Mouse (Mus musculus): Measurements from ENCODE around the gene Pbx3.
A peak's percentile ranks its signal among the peaks of the same experiment; 100 is the strongest.

Pbx3 gene

GRCm38 (mm10) chr2:34221477-34221876, 151.5 kb downstream of the Pbx3 start:
- DNase-seq (ENCODE audit: low read depth), result no peak

- DNase-seq (ENCODE audit: low read depth), result no peak
These were observed 153.8 kb downstream of the Pbx3 start for GRCm38 (mm10) chr2:34219150-34219549.

- DNase-seq (ENCODE audit: low read depth), result no peak
These were observed 155.3 kb downstream of the Pbx3 start for GRCm38 (mm10) chr2:34217596-34217995.

- no peak for DNase-seq (ENCODE audit: low read depth)
These were observed 157.4 kb downstream of the Pbx3 start for GRCm38 (mm10) chr2:34215496-34215895.

- no peak for DNase-seq (ENCODE audit: low read depth)
These were observed 160.5 kb downstream of the Pbx3 start for GRCm38 (mm10) chr2:34212418-34212817.

GRCm38 (mm10) chr2:34204797-34205196, 168.1 kb downstream of the Pbx3 start:
- DNase-seq (ENCODE audit: low read depth), result no peak

GRCm38 (mm10) chr2:34204325-34204724, 168.6 kb downstream of the Pbx3 start:
- no peak for DNase-seq (ENCODE audit: low read depth)

- no peak for DNase-seq (ENCODE audit: low read depth)
These were observed 178.8 kb downstream of the Pbx3 start for GRCm38 (mm10) chr2:34193870-34194820.

- DNase-seq (ENCODE audit: low read depth), result no peak
These were observed 179.7 kb downstream of the Pbx3 start for GRCm38 (mm10) chr2:34193276-34193675.

- no peak for DNase-seq (ENCODE audit: low read depth)
These were observed 185.6 kb downstream of the Pbx3 start for GRCm38 (mm10) chr2:34187366-34187765.

- DNase-seq (ENCODE audit: low read depth), result no peak
These were observed 191.3 kb downstream of the Pbx3 start for GRCm38 (mm10) chr2:34181600-34181999.

- DNase-seq (ENCODE audit: low read depth), result no peak
These were observed 193.6 kb downstream of the Pbx3 start for GRCm38 (mm10) chr2:34179299-34179698.

- DNase-seq (ENCODE audit: low read depth), result no peak
These were observed 194.3 kb downstream of the Pbx3 start for GRCm38 (mm10) chr2:34178653-34179052.

GRCm38 (mm10) chr2:34170424-34170823, 202.5 kb downstream of the Pbx3 start:
- no peak for DNase-seq (ENCODE audit: low read depth)

- DNase-seq (ENCODE audit: low read depth), result no peak
These were observed 203.3 kb downstream of the Pbx3 start for GRCm38 (mm10) chr2:34169626-34170025.

- no peak for DNase-seq (ENCODE audit: low read depth)
These were observed 204.8 kb downstream of the Pbx3 start for GRCm38 (mm10) chr2:34168191-34168590.

GRCm38 (mm10) chr2:34162484-34162883, 210.5 kb downstream of the Pbx3 start:
- no peak for DNase-seq (ENCODE audit: low read depth)

- DNase-seq (ENCODE audit: low read depth), result peak; percentile 56
These were observed 215.2 kb downstream of the Pbx3 start for GRCm38 (mm10) chr2:34157746-34158145.

GRCm38 (mm10) chr2:34154833-34155232, 218.1 kb downstream of the Pbx3 start:
- no peak for DNase-seq (ENCODE audit: low read depth)

- DNase-seq (ENCODE audit: low read depth), result no peak
These were observed 219.6 kb downstream of the Pbx3 start for GRCm38 (mm10) chr2:34153336-34153735.

- DNase-seq (ENCODE audit: low read depth), result no peak
These were observed 222.4 kb downstream of the Pbx3 start for GRCm38 (mm10) chr2:34150560-34150959.

- DNase-seq (ENCODE audit: low read depth), result no peak
These were observed 224.7 kb downstream of the Pbx3 start for GRCm38 (mm10) chr2:34148214-34148613.

GRCm38 (mm10) chr2:34147476-34147875, 225.5 kb downstream of the Pbx3 start:
- no peak for DNase-seq (ENCODE audit: low read depth)

GRCm38 (mm10) chr2:34147036-34147435, 225.9 kb downstream of the Pbx3 start:
- no peak for DNase-seq (ENCODE audit: low read depth)
